Mouse (Mus musculus): Measurements from ENCODE around the gene Clec2d.
"Not testable (repeated sequence)": the region's sequence is repeated elsewhere in the genome, so short reads cannot be mapped to it uniquely, and the experiment has no call there.

Clec2d gene

DNA sequence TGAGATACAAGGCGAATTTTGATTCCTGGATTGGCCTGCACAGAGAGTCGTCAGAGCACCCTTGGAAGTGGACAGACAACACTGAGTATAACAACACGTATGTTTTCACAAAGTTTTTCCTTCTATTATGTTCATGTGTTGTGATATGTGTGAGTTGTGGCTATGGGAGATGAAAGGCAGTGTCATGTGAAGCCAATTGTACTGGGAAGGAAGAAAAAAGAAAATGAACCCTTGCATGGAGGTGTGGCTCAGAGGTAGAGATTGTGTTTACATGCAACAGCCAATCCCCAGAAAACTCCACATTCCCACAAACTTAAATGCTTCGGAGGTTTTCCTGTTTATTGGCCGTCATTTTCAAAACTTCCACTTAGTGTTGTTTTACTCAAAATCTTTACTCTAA lies 4.4 kb downstream of the Clec2d start:
- in situ Hi-C loops (cut with MboI; ENCODE audit: low pct_unique_long_range_greater_than_20kb in 1 of 2, low sequenced_read_pairs in 2 of 2, unreplicated experiment in 1 of 2) = no loop called here

DNA sequence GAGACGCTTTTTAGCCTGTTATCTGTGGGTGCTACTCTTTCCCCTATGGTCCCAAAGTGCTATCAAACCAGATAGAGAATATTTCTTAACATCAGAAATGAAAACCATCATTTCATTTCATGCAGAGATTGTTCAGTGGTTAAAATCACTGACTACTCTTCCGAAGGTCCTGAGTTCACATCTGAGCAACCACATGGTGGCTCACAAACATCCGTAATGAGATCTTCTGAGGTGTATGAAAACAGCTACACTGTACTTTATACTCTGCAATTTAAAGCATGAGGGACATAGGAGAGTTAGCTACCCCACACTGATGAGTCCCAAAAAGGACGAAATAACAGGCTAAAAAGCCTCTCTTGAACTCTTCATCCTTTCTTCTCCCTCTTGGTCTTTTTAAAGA lies 5.6 kb downstream of the Clec2d start:
- in situ Hi-C loops (cut with MboI; ENCODE audit: low pct_unique_long_range_greater_than_20kb in 1 of 2, low sequenced_read_pairs in 2 of 2, unreplicated experiment in 1 of 2) = no loop called here

DNA sequence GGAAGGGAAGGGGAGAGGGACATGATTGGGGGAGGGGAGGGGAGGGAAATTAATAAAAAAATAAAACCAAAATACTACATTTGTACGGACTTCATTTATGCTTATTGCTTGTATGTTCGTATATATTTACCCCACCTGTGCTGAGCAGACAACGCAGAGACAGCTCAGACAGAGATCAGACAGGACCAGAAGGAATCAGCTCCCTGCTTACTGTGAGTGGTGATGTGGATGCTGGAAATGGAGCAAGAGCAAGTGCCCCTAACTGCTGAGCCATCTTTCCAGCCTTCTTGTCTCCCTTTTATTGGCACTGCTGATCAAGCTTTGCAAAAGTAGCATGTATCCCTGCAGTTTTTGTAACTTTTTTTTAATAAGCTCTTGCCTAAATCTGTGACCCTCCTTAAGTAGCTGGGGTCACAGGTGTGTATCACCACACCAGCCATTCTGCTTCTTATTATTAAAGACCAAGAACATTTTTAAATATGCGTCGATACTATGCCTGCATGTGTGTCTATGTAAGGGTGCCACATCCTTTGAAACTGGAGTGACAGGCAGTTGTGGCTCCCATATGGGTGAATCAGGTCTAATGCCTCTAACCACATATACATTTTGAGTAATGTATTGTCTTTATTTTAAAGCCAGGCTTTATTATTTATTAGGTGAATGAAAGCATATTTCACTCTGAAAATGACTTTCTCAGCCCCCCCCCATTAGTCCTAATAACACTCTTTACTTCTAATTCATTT lies 6.2 kb downstream of the Clec2d start:
- in situ Hi-C loops (cut with MboI; ENCODE audit: low pct_unique_long_range_greater_than_20kb in 1 of 2, low sequenced_read_pairs in 2 of 2, unreplicated experiment in 1 of 2) = no loop called here

DNA sequence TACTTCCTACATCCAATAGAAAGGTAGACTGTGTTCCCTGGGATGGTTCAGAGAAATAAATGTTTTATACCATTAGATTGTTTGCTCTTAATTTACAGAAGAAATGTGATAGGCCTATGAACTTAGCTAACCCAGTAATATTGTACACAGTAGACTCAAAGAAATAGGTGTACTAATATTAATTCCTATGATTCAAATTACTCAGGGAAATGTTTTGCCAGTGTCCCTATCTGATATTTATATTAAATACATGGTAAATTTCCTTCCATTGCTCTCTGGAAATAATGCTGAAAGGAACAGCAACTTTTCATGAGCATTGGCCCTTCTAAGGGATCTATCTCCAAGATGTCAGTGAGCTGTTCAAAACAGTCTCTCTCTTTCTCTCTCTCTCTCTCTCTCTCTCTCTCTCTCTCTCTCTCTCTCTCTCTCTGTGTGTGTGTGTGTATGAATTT lies 6.8 kb downstream of the Clec2d start:
- in situ Hi-C loops (cut with MboI; ENCODE audit: low pct_unique_long_range_greater_than_20kb in 1 of 2, low sequenced_read_pairs in 2 of 2, unreplicated experiment in 1 of 2) = no loop called here

DNA sequence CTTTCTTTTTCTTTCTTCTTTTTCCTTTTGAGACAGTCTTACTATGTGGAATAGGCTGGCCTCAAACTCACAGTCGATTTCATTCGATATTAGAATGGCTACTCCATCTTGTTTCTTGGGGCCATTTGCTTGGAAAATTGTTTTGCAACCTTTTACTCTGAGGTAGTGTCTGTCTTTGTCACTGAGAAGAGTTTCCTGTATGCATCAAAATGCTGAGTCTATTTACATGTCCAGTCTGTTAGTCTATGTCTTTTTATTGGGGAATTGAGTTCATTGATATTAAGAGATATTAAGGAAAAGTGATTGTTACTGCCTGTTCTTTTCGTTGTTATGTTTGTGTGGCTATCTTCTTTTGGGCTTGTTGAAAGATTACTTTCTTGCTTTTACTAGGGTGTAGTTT lies 7.4 kb downstream of the Clec2d start:
- in situ Hi-C loops (cut with MboI; ENCODE audit: low pct_unique_long_range_greater_than_20kb in 1 of 2, low sequenced_read_pairs in 2 of 2, unreplicated experiment in 1 of 2) = not testable (repeated sequence)

DNA sequence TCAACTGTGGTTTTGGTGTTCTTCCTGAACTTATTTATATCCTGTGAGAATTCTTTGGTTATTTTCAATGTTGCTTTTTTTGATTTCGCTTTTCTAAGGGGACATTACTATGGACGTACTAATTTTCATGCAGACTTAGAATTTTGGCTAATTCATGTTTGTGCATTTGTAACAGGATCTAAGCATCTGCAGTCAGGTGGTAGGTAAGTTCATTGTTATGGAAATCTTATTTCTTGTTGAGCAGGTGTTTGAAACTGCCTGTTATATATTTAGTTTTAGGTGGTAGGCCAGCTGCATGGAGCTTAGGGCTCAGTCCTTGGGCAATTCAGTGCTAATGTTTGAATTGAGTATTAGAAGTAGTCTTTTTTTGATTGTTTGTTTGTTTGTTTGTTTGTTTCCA lies 13.0 kb downstream of the Clec2d start:
- in situ Hi-C loops (cut with MboI; ENCODE audit: low pct_unique_long_range_greater_than_20kb in 1 of 2, low sequenced_read_pairs in 2 of 2, unreplicated experiment in 1 of 2) = no loop called here

DNA sequence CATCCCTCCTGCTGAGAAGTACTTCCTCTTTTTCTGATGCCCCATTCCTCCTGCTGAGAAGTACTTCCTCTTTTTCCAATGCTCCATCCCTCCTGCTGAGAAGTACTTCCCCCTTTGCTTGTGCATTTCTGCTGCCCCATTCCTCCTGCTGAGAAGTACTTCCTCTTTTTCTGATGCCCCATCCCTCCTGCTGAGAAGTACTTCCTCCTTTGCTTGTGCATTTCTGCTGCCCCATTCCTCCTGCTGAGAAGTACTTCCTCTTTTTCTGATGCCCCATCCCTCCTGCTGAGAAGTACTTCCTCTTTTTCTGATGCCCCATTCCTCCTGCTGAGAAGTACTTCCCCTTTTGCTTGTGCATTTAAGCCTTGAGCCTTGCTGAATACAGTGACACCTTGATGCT lies 19.7 kb downstream of the Clec2d start:
- in situ Hi-C loops (cut with MboI; ENCODE audit: low pct_unique_long_range_greater_than_20kb in 1 of 2, low sequenced_read_pairs in 2 of 2, unreplicated experiment in 1 of 2) = not testable (repeated sequence)

DNA sequence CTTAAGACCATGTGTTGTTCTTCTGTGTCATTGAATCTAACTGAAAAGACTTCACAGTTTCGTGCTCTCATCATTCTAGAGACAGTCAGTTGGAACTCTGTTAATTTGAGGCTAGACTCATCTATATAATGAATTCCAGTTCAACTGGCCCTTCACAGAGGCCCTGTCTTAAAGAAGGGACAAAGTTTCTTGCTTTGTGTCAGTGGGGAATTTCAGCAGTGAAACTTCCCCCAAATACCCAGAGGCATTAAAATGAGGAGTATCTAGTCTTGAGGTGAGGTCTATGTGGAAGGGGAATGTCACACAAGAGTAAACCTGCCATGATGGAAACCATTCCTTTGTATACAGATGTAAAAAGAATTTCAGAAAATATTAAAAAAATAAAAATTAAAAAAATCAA lies 21.9 kb downstream of the Clec2d start:
- in situ Hi-C loops (cut with MboI; ENCODE audit: low pct_unique_long_range_greater_than_20kb in 1 of 2, low sequenced_read_pairs in 2 of 2, unreplicated experiment in 1 of 2) = no loop called here

DNA sequence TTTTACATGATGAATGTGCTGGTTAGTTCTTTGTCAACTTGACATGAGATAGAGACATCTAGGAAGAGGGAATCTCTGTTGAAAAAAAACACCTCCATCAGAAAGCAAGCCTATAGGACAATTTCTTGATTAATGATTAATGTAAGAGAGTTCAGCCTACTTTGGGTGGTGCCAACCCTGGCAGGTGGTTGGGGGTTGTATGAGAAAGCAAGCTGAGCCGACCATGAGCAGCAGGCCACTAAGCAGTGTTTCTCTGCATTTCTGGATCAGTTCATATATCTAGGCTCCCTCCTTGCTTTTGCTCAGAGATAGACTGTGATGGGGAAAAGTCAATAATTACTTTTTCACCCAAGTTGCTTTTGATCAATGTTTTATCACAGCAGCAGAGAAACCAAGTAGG lies 23.9 kb downstream of the Clec2d start:
- in situ Hi-C loops (cut with MboI; ENCODE audit: low pct_unique_long_range_greater_than_20kb in 1 of 2, low sequenced_read_pairs in 2 of 2, unreplicated experiment in 1 of 2) = no loop called here

DNA sequence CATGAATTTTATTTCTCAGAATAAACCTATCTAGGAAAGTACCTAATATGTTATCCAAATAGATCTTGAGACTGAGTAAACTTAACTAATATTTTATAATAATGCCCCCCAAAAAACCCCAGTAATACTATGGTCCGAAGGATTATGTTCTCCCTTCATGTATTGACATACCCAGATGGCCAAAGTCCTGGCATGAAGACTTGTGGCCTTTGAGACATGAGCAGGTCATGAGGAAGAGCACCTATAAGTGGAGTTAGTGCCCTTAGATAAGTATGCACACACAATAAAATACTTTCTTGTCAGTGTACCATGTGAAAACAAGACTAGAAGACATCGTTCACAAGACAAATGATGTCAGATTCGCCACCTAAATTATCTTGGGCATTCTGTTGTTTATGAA lies 24.4 kb downstream of the Clec2d start:
- in situ Hi-C loops (cut with MboI; ENCODE audit: low pct_unique_long_range_greater_than_20kb in 1 of 2, low sequenced_read_pairs in 2 of 2, unreplicated experiment in 1 of 2) = no loop called here

DNA sequence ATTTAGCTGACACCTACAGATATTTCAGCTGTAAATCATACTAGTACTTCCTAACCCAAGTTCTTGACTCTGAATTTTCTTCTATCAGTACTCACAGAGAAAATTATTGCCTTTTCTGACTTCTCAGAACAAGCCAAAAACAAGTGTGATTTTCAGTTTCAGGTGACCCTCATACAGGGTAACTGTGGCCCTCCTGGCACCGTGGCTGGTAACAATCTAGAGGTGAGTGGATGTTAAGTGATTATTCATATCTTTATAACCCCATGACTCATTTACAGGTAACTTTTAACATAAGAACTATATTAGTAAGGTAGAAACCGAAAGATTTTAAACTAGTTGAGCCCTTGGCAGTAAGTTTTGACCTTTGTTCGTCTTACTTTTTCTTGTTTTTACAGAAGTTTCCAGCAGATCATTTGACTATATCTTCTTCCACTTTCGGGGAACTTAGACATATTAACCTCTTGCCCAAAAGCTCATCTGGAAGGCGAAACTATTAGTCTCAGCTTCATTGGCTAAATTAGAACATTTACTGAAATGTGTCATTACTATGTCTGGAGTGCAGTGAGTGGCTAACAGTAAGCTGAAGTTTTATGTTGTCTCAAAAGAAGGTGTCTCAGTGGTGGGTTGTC lies 28.6 kb downstream of the Clec2d start:
- in situ Hi-C loops (cut with MboI; ENCODE audit: low pct_unique_long_range_greater_than_20kb in 1 of 2, low sequenced_read_pairs in 2 of 2, unreplicated experiment in 1 of 2) = no loop called here

DNA sequence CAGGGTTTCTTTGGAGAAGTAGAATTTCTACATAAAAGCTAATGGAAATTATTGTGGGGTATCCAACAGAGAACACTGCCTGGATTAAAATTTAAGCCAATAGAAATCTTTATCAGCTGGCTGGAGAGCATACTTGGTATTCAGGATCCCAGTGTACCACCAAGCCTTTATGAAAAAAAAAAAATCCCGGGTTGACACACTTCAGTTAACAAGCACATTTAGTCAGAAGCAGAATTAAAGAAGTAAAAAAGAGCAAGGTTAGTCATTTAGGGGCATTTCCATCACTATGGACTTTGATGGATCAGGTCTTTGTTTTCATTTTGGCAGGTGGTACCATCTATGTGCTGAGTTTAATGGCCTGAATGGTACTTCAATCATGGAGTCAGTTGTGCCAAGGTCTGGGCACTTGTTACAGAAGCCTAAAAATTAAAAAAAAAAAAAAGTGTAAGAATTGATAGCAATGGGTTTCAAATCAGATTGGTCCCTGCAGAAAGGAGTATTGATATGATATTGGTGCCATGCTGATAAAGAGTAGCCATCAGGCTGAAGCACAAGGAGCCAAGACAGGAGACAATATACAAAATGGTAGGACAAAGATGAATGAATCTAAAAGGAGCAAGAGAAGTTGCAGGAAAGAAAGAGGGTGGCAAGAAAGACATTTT lies 29.5 kb downstream of the Clec2d start:
- in situ Hi-C loops (cut with MboI; ENCODE audit: low pct_unique_long_range_greater_than_20kb in 1 of 2, low sequenced_read_pairs in 2 of 2, unreplicated experiment in 1 of 2) = no loop called here

DNA sequence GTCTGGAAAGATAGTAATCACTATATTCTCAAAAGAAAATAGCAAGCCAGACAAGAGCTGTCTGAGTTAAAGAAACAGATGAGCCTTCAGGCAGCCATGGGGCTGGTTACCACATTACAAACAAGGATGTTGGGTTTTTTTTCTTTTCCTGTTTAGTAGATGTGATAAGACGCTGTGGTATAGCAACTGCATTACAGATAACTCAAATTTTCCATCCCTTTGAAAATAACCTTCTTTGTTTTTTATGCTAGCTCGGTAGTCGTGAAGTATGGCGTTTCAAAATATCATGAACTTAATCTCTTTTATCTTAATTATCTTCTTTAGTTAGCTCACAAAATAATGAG lies 30.0 kb downstream of the Clec2d start:
- in situ Hi-C loops (cut with MboI; ENCODE audit: low pct_unique_long_range_greater_than_20kb in 1 of 2, low sequenced_read_pairs in 2 of 2, unreplicated experiment in 1 of 2) = no loop called here

DNA sequence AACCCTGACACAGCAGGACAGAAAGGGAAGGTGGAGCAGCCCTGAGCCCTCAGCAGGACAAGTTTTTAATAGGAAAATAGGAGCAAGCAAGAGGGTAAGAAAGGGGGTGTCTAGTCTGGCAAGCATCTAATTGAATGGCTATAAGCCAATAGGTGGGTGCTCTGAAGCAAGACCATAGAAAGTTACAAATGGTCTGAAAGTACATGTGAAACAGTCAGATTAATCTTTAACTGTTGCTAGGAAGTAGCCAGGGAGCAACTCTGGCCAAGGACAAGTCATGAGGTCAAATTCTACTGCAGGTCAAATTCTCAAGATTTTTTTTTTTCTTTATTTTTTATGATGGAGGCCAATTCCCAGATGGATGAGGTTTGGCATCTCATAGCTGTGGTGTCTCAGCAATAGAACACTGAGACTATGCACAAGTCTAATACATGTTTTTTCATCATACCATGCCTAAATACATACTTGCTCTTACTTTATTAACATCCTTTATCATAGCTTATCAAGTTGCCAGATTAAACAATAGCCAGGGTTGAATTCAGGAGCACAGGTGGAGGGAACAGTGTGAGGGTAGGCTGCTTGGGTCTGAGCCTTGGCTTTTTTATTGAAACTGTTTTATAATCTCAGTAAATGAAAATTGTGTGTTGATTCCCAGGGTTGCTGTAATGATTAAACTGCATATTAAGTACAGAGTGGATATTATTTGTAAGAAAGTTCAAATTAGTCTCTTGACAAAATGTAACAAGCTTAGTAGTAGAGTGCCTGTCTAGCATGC lies 32.2 kb downstream of the Clec2d start:
- in situ Hi-C loops (cut with MboI; ENCODE audit: low pct_unique_long_range_greater_than_20kb in 1 of 2, low sequenced_read_pairs in 2 of 2, unreplicated experiment in 1 of 2) = no loop called here

DNA sequence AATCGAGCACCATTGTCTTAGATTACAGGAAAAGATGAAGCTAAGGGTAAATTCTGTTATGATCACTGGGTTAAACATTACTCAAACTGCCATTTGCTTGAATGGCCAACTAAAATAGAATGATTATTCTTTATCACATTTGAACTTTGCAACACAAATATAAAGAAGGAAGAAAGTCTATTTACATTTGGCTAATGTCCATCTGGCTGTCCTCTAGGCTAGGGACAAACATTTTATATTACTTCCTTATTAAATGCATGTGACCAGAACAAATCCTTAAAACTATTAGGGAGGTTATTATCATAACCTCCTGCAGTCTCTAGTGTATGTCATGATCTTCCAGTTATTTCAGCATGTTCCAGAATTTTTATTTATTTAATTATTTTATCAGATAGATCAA lies 33.1 kb downstream of the Clec2d start:
- in situ Hi-C loops (cut with MboI; ENCODE audit: low pct_unique_long_range_greater_than_20kb in 1 of 2, low sequenced_read_pairs in 2 of 2, unreplicated experiment in 1 of 2) = no loop called here

DNA sequence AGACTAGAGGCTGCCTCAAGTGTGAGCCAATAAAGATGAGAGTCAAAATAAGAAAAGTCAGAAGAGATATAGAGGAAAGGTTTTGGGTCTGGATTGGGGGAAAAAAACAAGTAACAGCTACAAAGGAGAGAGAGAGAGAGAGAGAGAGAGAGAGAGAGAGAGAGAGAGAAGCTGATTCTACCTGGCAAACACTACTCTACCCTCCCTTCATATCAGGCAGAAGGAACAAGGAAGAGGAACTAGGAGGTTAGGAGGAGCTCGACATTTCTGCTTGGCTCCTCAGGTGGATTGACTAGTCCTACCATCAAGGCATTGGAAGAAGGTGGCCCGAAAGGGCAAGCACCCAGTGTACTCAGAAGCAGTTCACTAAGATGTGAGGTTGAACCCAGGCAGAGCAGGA lies 33.8 kb downstream of the Clec2d start:
- in situ Hi-C loops (cut with MboI; ENCODE audit: low pct_unique_long_range_greater_than_20kb in 1 of 2, low sequenced_read_pairs in 2 of 2, unreplicated experiment in 1 of 2) = no loop called here

DNA sequence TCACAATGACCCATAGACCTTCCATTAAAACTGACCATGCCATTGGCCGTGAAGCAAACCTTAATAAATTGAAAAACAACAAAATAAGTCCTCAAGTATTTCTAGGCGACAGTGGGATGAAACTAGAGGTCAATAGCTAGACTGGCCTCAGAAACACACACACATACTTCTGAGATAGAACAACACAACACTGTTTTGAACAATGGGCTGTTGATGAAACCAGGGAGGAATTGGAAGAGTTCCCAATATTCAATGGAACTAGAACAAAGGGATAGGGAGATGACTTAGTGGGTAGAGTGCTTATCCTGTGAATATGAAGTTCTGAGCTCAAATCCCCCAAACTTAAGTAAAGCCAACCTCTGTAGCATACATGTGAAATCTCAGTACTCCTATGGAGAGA lies 34.6 kb downstream of the Clec2d start:
- in situ Hi-C loops (cut with MboI; ENCODE audit: low pct_unique_long_range_greater_than_20kb in 1 of 2, low sequenced_read_pairs in 2 of 2, unreplicated experiment in 1 of 2) = no loop called here

DNA sequence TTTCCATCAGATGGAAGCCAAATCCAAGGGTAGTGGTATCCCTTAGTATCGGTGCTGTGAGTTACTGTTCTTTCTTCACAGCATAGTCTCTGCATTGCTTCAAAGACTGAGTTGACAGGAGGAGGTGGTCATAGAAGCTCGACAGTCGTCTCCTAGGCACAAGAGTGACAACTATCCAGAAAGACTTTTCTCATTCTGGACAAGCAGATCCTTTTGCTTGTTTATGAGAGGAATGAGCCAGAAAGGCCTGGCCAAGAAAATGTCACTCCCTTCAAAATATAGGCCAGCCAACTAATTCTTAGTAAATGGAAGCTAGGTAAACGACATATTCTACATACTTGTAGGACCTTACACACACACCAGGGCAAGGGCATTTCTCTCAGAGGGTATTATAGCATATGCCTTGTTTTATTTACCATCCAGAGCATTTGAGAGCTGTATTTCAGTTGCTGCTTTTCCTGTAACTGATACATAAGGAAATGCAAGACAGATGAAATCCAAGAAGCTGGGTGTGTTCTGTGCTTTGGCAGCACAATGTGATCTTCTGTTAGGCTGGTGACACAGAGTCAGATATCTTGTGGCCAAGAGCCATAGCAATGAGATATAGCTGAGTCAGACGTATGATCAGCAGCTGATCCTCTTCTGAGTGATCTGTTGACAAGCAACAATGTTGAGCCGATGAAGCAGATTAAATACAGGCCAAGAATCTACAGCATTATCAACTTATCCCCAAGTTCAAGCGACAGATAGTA lies 35.6 kb downstream of the Clec2d start:
- in situ Hi-C loops (cut with MboI; ENCODE audit: low pct_unique_long_range_greater_than_20kb in 1 of 2, low sequenced_read_pairs in 2 of 2, unreplicated experiment in 1 of 2) = no loop called here
